Mouse (Mus musculus) hindbrain, embryonic 12.5 days (tissue): ENCODE results near the gene Tmem213. TPM values are rescaled to one million over a fixed set of nuclear protein-coding genes. Genes with fewer than 3 reads are reported as not detected.

Experiments
- ATAC-seq: fragments of 200-750 bp; cut with Nextera tagmentation; 2 replicates; pipeline ENCODE4 v1.8.0; 2017; ENCODE audit warnings: moderate TSS enrichment; ENCODE audit not compliant: low FRiP score
- H3K27ac ChIP-seq: fragments of 300-500 bp; sonication (generic); 2 replicates; pipeline ENCODE4 v1.5.1; 2016; ENCODE audit warnings: mild to moderate bottlenecking
- H3K27me3 ChIP-seq: fragments of 300-500 bp; sonication (generic); 2 replicates; pipeline ENCODE4 v1.6.1; 2016; ENCODE audit warnings: mild to moderate bottlenecking
- H3K36me3 ChIP-seq: fragments of 300-500 bp; sonication (generic); 2 replicates; pipeline ENCODE4 v1.6.1; 2016; ENCODE audit warnings: mild to moderate bottlenecking
- H3K4me1 ChIP-seq: fragments of 300-500 bp; sonication (generic); 2 replicates; pipeline ENCODE4 v1.6.1; 2016
- H3K4me2 ChIP-seq: fragments of 300-500 bp; sonication (generic); replicated peaks from 2 replicates; pipeline ENCODE4 v1.6.1; 2016; ENCODE audit warnings: mild to moderate bottlenecking
- H3K4me3 ChIP-seq: fragments of 300-500 bp; sonication (generic); 2 replicates; pipeline ENCODE4 v1.5.1; 2016; ENCODE audit warnings: mild to moderate bottlenecking
- H3K9ac ChIP-seq: fragments of 300-500 bp; sonication (generic); 2 replicates; pipeline ENCODE4 v1.6.1; 2016; ENCODE audit warnings: mild to moderate bottlenecking, moderate library complexity
- H3K9me3 ChIP-seq: fragments of 300-500 bp; sonication (generic); replicated peaks from 2 replicates; pipeline ENCODE4 v1.6.1; 2016; ENCODE audit warnings: mild to moderate bottlenecking
- WGBS: fragments of 180-500 bp; shearing (Covaris S2); methylation state at CpG from one replicate; pipeline ENCODE4 v1.1.7; 2016; 5-methylcytosine and 5-hydroxymethylcytosine counted together
- polyA plus RNA-seq: library from polyadenylated mRNA; unstranded; fragments of >200 nt; fragmentation: Nextera tagmentation; extraction: Ambion mirVana; gene quantifications from 2 replicates; pipeline ENCODE4 v1.2.1, GENCODE M21; 2016

The Tmem213 gene
- polyA plus RNA-seq, 1 experiment from 2014 or later = not detected

DNA sequence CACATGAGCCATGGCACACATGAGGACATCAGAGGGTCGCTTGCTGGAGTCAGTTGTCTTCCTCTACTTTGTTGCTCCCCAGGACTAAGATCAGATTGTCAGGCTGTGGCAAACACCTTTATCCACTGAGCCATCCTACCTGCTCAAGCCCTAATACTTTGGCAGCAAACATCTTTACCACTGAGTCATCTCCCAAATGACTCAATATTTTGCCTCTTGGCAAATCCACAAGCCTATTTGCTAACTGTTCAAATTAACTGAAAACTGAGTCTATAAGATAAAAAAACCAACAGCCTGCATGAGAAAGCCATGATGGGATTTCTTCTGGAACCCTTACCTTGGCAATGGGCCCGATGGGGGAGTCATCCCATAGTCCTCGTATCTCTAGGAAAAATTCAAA lies 30.0 kb downstream of the Tmem213 start:
- no peak overlapping the region for H3K27ac ChIP-seq
- 93% methylated on average over 3 of the region's 3 CpGs for WGBS
- H3K27me3 ChIP-seq = no peaks in the 10 kb centered on the region
- H3K4me1 ChIP-seq = no peaks in the 10 kb centered on the region
- no peaks in the 10 kb centered on the region for H3K9me3 ChIP-seq
- no peak for ATAC-seq
- peaks cover 67% of the 10 kb centered on the region for H3K36me3 ChIP-seq
- H3K4me2 ChIP-seq = no peak overlapping the region
- no peak overlapping the region for H3K9ac ChIP-seq
- no peak overlapping the region for H3K4me3 ChIP-seq

DNA sequence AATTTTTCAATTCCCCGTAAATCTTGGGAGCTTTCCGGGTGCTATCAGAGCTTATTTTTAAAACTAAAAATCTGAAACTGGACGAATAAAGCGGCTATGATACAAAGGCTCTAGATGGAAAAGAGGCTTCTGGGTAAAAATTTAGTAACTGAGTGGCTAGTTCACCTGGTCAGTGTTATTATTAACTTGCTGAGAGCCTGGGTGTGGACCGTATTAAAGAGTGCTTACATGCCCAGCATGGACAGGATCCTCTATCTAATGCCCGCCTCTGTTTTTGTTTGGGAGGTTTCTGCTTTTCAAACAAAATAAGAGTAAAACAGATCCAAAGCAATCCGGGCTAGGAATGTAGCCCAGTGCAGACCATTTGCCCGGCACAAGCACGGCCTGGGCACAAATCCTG lies 31.3 kb downstream of the Tmem213 start:
- no peaks in the 10 kb centered on the region for H3K4me1 ChIP-seq
- ATAC-seq = no peak
- no peak overlapping the region for H3K4me2 ChIP-seq
- H3K9me3 ChIP-seq = no peaks in the 10 kb centered on the region
- no peak overlapping the region for H3K27ac ChIP-seq
- no peak overlapping the region for H3K4me3 ChIP-seq
- 89% methylated on average over 9 of the region's 9 CpGs for WGBS
- no peaks in the 10 kb centered on the region for H3K27me3 ChIP-seq
- H3K36me3 ChIP-seq = peaks cover 69% of the 10 kb centered on the region
- H3K9ac ChIP-seq = no peak overlapping the region

DNA sequence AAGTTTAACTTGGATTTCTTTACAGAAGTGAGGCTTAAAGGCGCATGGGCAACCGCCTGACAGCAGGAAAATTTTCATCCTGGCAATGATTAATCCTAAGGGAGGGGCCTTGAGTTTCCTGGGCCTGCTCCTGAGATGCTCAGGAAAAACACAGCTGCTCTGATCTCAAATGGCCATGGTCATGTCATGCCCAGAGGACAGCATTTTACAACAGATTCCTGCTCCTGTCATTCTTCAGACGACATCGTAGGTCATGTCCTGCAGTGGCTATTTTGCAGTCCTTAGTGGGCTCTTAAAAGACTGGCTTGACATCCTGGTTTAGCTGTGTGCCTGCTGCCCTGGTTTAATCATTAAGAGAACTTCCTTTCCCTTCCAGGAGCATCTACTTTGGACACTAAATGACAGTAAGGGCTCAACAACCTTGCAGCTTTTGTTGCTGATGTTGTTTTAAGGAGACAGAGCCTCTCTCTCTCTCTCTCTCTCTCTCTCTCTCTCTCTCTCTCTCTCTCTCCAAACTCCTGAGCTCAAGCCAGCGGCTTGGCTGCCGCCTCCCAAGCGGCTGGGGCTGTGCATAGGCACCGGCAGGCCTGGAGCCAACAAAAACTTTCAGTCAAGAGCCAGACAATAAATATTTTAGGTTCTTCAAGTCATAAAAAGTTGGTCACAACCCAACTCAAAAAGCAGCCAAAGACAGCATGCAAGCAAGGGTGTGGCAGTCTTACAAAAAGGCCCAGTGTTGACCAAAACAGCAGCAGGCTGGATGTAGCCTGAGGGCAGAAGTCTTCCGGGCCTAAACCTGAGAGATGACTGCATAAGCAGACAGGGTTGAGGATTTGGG lies 35.3 kb downstream of the Tmem213 start:
- H3K4me1 ChIP-seq = peaks cover 3% of the 10 kb centered on the region; the same call in 1 of the 2 replicates
- no peaks in the 10 kb centered on the region for H3K9me3 ChIP-seq
- H3K36me3 ChIP-seq = peaks cover 72% of the 10 kb centered on the region
- no peak overlapping the region for H3K9ac ChIP-seq
- no peak overlapping the region for H3K4me2 ChIP-seq
- 65% methylated on average over 9 of the region's 9 CpGs for WGBS
- no peaks in the 10 kb centered on the region for H3K27me3 ChIP-seq
- no peak for ATAC-seq
- no peak overlapping the region for H3K27ac ChIP-seq
- H3K4me3 ChIP-seq = no peak overlapping the region

DNA sequence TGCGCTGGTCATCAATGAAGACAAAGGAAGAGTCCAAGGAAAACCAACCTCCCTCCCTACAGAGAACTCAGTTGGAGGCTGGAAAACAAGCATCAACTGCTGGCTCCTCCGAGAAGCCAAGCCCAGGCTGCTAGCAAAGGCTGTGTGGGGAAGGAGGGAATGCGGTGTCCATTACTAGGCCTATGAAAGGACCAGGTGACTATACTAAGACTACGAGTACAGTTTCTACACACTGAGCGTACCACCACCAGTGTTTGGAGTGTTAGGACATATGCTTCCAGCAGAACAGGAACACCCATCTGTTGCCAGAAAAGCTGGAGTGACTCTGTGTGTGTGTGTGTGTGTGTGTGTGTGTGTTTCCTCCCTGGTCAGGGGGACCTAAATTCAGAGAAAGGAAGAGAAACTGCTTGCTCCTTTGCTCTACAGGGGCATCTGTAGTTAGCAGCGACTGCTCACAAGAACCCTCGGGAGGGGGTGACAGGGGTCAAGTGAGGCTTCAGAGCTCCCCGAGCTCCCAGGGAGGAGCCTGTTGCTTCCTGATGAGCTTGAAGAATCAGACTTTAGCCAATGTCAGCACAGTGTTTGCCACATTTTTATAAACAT lies 36.5 kb downstream of the Tmem213 start:
- peak overlapping the region; percentile 60 for H3K27ac ChIP-seq
- ATAC-seq = no peak
- no peak overlapping the region for H3K4me3 ChIP-seq

DNA sequence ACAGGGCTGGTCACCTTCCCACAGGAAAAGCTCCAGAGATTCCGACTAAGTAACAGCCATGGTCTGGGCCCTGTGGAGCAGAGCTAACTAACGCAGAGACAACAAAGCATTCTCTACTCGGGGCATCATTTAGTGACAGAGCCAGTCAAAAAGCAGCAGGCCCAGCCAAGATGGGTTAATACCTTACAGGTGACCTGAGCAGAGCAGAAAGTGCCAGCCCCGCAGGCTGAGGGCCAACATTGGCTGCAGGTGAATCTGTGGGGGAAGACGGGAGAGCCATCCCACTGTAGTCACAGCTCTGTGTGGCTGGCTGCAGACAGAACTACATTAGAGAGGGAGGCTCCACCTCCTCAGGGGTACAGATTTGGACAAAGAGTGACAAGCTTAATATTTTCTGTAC lies 38.2 kb downstream of the Tmem213 start:
- no peak for ATAC-seq
- Histone ChIP-seq H3K36me3 (peaks cover 65% of the 10 kb centered on the region), H3K27ac (0 out of 2 replicates have a peak overlapping the region, but pooled peaks have one; percentile 35), H3K9ac (no peak overlapping the region), H3K4me1 (peaks cover 3% of the 10 kb centered on the region; the same call in 1 of the 2 replicates), H3K4me3 (no peak overlapping the region), H3K27me3 (no peaks in the 10 kb centered on the region), H3K4me2 (no peak overlapping the region), H3K9me3 (no peaks in the 10 kb centered on the region)
- WGBS = 83% methylated on average over 5 of the region's 5 CpGs

More for the DNA sequence above, 36.5 kb downstream of the Tmem213 start:
- no peaks in the 10 kb centered on the region for H3K27me3 ChIP-seq
- H3K4me2 ChIP-seq = no peak overlapping the region
- peaks cover 3% of the 10 kb centered on the region; the same call in 1 of the 2 replicates for H3K4me1 ChIP-seq
- 58% methylated on average over 8 of the region's 8 CpGs for WGBS
- H3K9ac ChIP-seq = no peak overlapping the region
- no peaks in the 10 kb centered on the region for H3K9me3 ChIP-seq
- H3K36me3 ChIP-seq = peaks cover 73% of the 10 kb centered on the region

DNA sequence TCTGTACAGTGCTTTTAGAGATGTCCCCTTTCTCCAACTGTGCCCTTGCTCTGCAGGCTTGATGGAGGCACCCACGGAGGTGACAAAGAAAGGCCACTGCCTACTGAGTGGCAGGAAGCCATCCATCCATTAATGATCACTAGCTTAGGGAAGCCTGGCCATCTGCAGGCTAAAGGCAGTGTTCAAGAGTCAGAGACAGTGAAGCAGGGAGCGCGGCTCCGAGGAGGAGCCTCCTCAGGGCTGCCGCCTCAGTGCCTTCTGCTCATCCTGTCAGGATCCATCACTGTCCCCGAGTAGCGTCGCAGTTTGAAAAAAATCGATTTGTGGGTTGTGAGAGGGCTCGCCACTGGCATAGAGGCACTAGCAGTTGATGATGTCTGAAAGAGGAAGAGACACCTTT lies 39.6 kb downstream of the Tmem213 start:
- no peak overlapping the region for H3K4me3 ChIP-seq
- no peak overlapping the region for H3K4me2 ChIP-seq
- no peaks in the 10 kb centered on the region for H3K27me3 ChIP-seq
- WGBS = 88% methylated on average over 10 of the region's 10 CpGs
- peaks cover 3% of the 10 kb centered on the region; the same call in 1 of the 2 replicates for H3K4me1 ChIP-seq
- H3K9me3 ChIP-seq = no peaks in the 10 kb centered on the region
- H3K9ac ChIP-seq = no peak overlapping the region
- no peak for ATAC-seq
- peaks cover 60% of the 10 kb centered on the region for H3K36me3 ChIP-seq
- H3K27ac ChIP-seq = no peak overlapping the region

GRCm38 (mm10) chr6:38149483-38149882 lies 40.4 kb downstream of the Tmem213 start:
- Histone ChIP-seq H3K4me3 (no peak overlapping the region), H3K9me3 (no peaks in the 10 kb centered on the region), H3K9ac (no peak overlapping the region), H3K36me3 (peaks cover 57% of the 10 kb centered on the region), H3K4me1 (peaks cover 3% of the 10 kb centered on the region; the same call in 1 of the 2 replicates), H3K27ac (no peak overlapping the region), H3K27me3 (no peaks in the 10 kb centered on the region), H3K4me2 (no peak overlapping the region)
- ATAC-seq = no peak
- WGBS = 89% methylated on average over 19 of the region's 19 CpGs

GRCm38 (mm10) chr6:38152305-38152704 lies 43.2 kb downstream of the Tmem213 start:
- peaks cover 56% of the 10 kb centered on the region for H3K36me3 ChIP-seq
- H3K4me2 ChIP-seq = no peak overlapping the region
- H3K27ac ChIP-seq = no peak overlapping the region
- no peaks in the 10 kb centered on the region for H3K27me3 ChIP-seq
- no peak for ATAC-seq
- no peak overlapping the region for H3K4me3 ChIP-seq
- WGBS = 89% methylated on average over 11 of the region's 11 CpGs
- no peaks in the 10 kb centered on the region for H3K9me3 ChIP-seq
- H3K9ac ChIP-seq = no peak overlapping the region
- peaks cover 3% of the 10 kb centered on the region; the same call in 1 of the 2 replicates for H3K4me1 ChIP-seq

DNA sequence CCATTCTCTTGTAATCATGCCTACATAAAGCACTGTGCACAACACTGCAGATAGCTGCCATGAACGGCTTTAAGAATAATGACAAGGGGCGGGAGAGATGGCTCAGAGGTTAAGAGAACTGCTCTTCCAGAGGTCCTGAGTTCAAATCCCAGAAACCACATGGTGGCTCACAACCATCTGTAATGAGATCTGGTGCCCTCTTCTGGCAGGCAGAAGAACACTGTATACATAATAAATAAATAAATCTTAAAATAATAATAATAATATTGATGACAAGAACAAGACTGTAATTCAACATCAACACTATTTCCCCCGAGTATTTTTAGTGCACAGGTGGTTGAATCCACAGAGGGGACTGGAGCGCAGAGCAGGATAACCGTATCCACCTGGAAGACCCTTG lies 47.1 kb downstream of the Tmem213 start:
- Histone ChIP-seq H3K27me3 (no peaks in the 10 kb centered on the region), H3K4me2 (no peak overlapping the region), H3K9me3 (no peaks in the 10 kb centered on the region), H3K4me3 (no peak overlapping the region), H3K4me1 (peaks cover 25% of the 10 kb centered on the region), H3K27ac (no peak overlapping the region), H3K9ac (no peak overlapping the region), H3K36me3 (peaks cover 35% of the 10 kb centered on the region)
- ATAC-seq = no peak
- 93% methylated on average over 5 of the region's 5 CpGs for WGBS

- Histone ChIP-seq H3K36me3 (peaks cover 32% of the 10 kb centered on the region), H3K4me2 (no peak overlapping the region), H3K27ac (peak overlapping the region; percentile 41; the same call in 1 of the 2 replicates), H3K27me3 (no peaks in the 10 kb centered on the region), H3K9ac (peak overlapping the region; percentile 38; the same call in 1 of the 2 replicates), H3K4me1 (peaks cover 35% of the 10 kb centered on the region), H3K9me3 (no peaks in the 10 kb centered on the region), H3K4me3 (no peak overlapping the region)
- ATAC-seq = no peak
- WGBS = 58% methylated on average over 16 of the region's 16 CpGs
Measured at GRCm38 (mm10) chr6:38157925-38158324, 48.9 kb downstream of the Tmem213 start.

DNA sequence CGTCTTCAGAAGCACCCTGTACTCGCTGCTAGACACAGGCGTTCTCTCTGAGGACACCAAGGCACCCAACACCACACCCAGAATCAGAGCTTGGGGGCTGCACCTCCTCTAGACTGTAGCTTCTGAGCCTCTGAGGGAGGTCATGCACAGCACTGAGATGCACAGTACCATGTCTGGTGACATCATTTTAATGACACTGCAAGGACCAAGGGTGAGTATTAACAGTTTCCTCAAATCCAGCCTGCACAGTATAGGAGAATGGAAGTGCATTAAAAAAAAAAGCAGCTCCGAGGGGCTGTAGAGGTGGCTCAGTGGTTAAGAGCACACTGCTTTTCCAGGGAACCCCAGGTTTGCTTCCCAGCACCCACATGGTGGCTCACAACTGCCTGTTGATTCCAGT lies 50.5 kb downstream of the Tmem213 start:
- Histone ChIP-seq H3K4me3 (no peak overlapping the region), H3K27ac (no peak overlapping the region), H3K4me1 (peaks cover 43% of the 10 kb centered on the region), H3K9me3 (no peaks in the 10 kb centered on the region), H3K4me2 (no peak overlapping the region), H3K36me3 (peaks cover 35% of the 10 kb centered on the region), H3K9ac (no peak overlapping the region), H3K27me3 (no peaks in the 10 kb centered on the region)
- no peak for ATAC-seq
- WGBS = 84% methylated on average over 4 of the region's 4 CpGs

- peak; percentile 66 for ATAC-seq
Measured at GRCm38 (mm10) chr6:38160102-38160501, 51.0 kb downstream of the Tmem213 start.

More at GRCm38 (mm10) chr6:38160102-38160501, 51.0 kb downstream of the Tmem213 start:
- Histone ChIP-seq H3K9ac (no peak overlapping the region; the same call in 1 of the 2 replicates), H3K4me1 (peaks cover 43% of the 10 kb centered on the region), H3K4me2 (no peak overlapping the region), H3K36me3 (peaks cover 35% of the 10 kb centered on the region), H3K27ac (peak overlapping the region; percentile 66), H3K4me3 (no peak overlapping the region), H3K9me3 (no peaks in the 10 kb centered on the region), H3K27me3 (no peaks in the 10 kb centered on the region)
- 16% methylated on average over 3 of the region's 3 CpGs for WGBS
